Mouse (Mus musculus) intestine, embryonic 16.5 days (tissue): ENCODE results near the gene Rec114. TPM values are rescaled to one million over a fixed set of nuclear protein-coding genes. Genes with fewer than 3 reads are reported as not detected.

ENCODE experiments used
- ATAC-seq: fragments of 200-750 bp; cut with Nextera tagmentation; 2 replicates; pipeline ENCODE4 v1.8.0; 2017; ENCODE audit warnings: moderate TSS enrichment, moderate library complexity
- H3K27ac ChIP-seq: fragments of 300-500 bp; sonication (generic); 2 replicates; pipeline ENCODE4 v1.5.1; 2014; ENCODE audit warnings: mild to moderate bottlenecking, low read length
- H3K27me3 ChIP-seq: fragments of 300-500 bp; sonication (generic); replicated peaks from 2 replicates; pipeline ENCODE4 v1.6.1; 2014; ENCODE audit warnings: low read length, control low read depth, mixed read lengths; ENCODE audit not compliant: control insufficient read depth, insufficient read depth
- H3K36me3 ChIP-seq: fragments of 300-500 bp; sonication (generic); 2 replicates; pipeline ENCODE4 v1.6.1; 2014; ENCODE audit warnings: low read length, control low read depth; ENCODE audit not compliant: control insufficient read depth, insufficient read depth
- H3K4me1 ChIP-seq: fragments of 300-500 bp; sonication (generic); 2 replicates; pipeline ENCODE4 v1.6.1; 2014; ENCODE audit warnings: low read length, control low read depth, mixed read lengths; ENCODE audit not compliant: control insufficient read depth, insufficient read depth
- H3K4me2 ChIP-seq: fragments of 300-500 bp; sonication (generic); 2 replicates; pipeline ENCODE4 v1.6.1; 2014; ENCODE audit warnings: low read depth, low read length, control low read depth
- H3K4me3 ChIP-seq: fragments of 300-500 bp; sonication (generic); 2 replicates; pipeline ENCODE4 v1.5.1; 2014; ENCODE audit warnings: mild to moderate bottlenecking, low read length
- H3K9ac ChIP-seq: fragments of 300-500 bp; sonication (generic); 2 replicates; pipeline ENCODE4 v1.6.1; 2014; ENCODE audit warnings: low read depth, low read length
- H3K9me3 ChIP-seq: fragments of 300-500 bp; sonication (generic); 2 replicates; pipeline ENCODE4 v1.6.1; 2016; ENCODE audit warnings: low read length, control low read depth; ENCODE audit not compliant: control insufficient read depth
- WGBS: fragments of 180-500 bp; shearing (Covaris S2); extraction: QIAGEN DNeasy Blood & Tissue Kit; methylation state at CpG from one replicate; pipeline ENCODE4 v1.1.7; 2014; 5-methylcytosine and 5-hydroxymethylcytosine counted together
- polyA plus RNA-seq: library from polyadenylated mRNA; unstranded; fragments of >200 nt; fragmentation: Nextera tagmentation; extraction: Ambion mirVana; gene quantifications from 2 replicates; pipeline ENCODE4 v1.2.1, GENCODE M21; 2015

The Rec114 gene
- polyA plus RNA-seq, 1 experiment from 2014 or later = 1.4 TPM

GRCm38 (mm10) chr9:58649265-58649626 is 94.5 kb downstream of the Rec114 start:
- Histone ChIP-seq H3K4me2 (no peak overlapping the region), H3K9me3 (no peaks in the 10 kb centered on the region), H3K4me3 (no peak overlapping the region), H3K27ac (no peak overlapping the region), H3K4me1 (no peaks in the 10 kb centered on the region), H3K27me3 (no peaks in the 10 kb centered on the region), H3K9ac (no peak overlapping the region), H3K36me3 (no peaks in the 10 kb centered on the region)
- 71% methylated on average over 4 of the region's 4 CpGs for WGBS
- no peak for ATAC-seq

GRCm38 (mm10) chr9:58648406-58649264 is 95.1 kb downstream of the Rec114 start:
- no peak overlapping the region for H3K4me3 ChIP-seq
- ATAC-seq = no peak
- WGBS = 77% methylated on average over 6 of the region's 6 CpGs
- no peaks in the 10 kb centered on the region for H3K4me1 ChIP-seq
- H3K27ac ChIP-seq = no peak overlapping the region
- no peaks in the 10 kb centered on the region for H3K27me3 ChIP-seq
- no peak overlapping the region for H3K9ac ChIP-seq
- H3K36me3 ChIP-seq = no peaks in the 10 kb centered on the region
- no peak overlapping the region for H3K4me2 ChIP-seq
- no peaks in the 10 kb centered on the region for H3K9me3 ChIP-seq

GRCm38 (mm10) chr9:58630441-58630840 is 113.3 kb downstream of the Rec114 start:
- no peak overlapping the region for H3K9ac ChIP-seq
- no peaks in the 10 kb centered on the region for H3K27me3 ChIP-seq
- 0 out of 2 replicates have a peak, but pooled peaks cover 2% of the 10 kb centered on the region for H3K36me3 ChIP-seq
- no peaks in the 10 kb centered on the region for H3K4me1 ChIP-seq
- no peaks in the 10 kb centered on the region for H3K9me3 ChIP-seq
- H3K4me3 ChIP-seq = no peak overlapping the region
- no peak for ATAC-seq
- 76% methylated on average over 2 of the region's 2 CpGs for WGBS
- no peak overlapping the region for H3K27ac ChIP-seq
- H3K4me2 ChIP-seq = no peak overlapping the region

GRCm38 (mm10) chr9:58627197-58627596 is 116.6 kb downstream of the Rec114 start:
- Histone ChIP-seq H3K36me3 (0 out of 2 replicates have a peak, but pooled peaks cover 2% of the 10 kb centered on the region), H3K4me2 (no peak overlapping the region), H3K9me3 (no peaks in the 10 kb centered on the region), H3K27ac (no peak overlapping the region), H3K27me3 (no peaks in the 10 kb centered on the region), H3K9ac (no peak overlapping the region), H3K4me3 (no peak overlapping the region), H3K4me1 (no peaks in the 10 kb centered on the region; the same call in 1 of the 2 replicates)
- no peak for ATAC-seq
- WGBS = 61% methylated on average over 2 of the region's 2 CpGs

- no peak overlapping the region for H3K4me3 ChIP-seq
- H3K27me3 ChIP-seq = no peaks in the 10 kb centered on the region
- 0 out of 2 replicates have a peak, but pooled peaks cover 2% of the 10 kb centered on the region for H3K36me3 ChIP-seq
- no peaks in the 10 kb centered on the region; the same call in 1 of the 2 replicates for H3K4me1 ChIP-seq
- peak overlapping the region; percentile 27; the same call in 1 of the 2 replicates for H3K27ac ChIP-seq
- WGBS = 72% methylated on average over 1 of the region's 1 CpGs
- no peaks in the 10 kb centered on the region for H3K9me3 ChIP-seq
- H3K9ac ChIP-seq = no peak overlapping the region
- H3K4me2 ChIP-seq = no peak overlapping the region
- ATAC-seq = no peak
These were observed 120.8 kb downstream of the Rec114 start for GRCm38 (mm10) chr9:58623009-58623408.

- no peak overlapping the region for H3K9ac ChIP-seq
- H3K27me3 ChIP-seq = no peaks in the 10 kb centered on the region
- no peak overlapping the region for H3K4me2 ChIP-seq
- no peaks in the 10 kb centered on the region for H3K36me3 ChIP-seq
- ATAC-seq = no peak
- WGBS = 80% methylated on average over 3 of the region's 3 CpGs
- H3K4me1 ChIP-seq = peaks cover 3% of the 10 kb centered on the region; the same call in 1 of the 2 replicates
- H3K27ac ChIP-seq = no peak overlapping the region
- H3K4me3 ChIP-seq = no peak overlapping the region
- no peaks in the 10 kb centered on the region for H3K9me3 ChIP-seq
These were observed 128.5 kb downstream of the Rec114 start for GRCm38 (mm10) chr9:58615064-58615938.

GRCm38 (mm10) chr9:58613790-58614189 is 130.0 kb downstream of the Rec114 start:
- no peak overlapping the region for H3K27ac ChIP-seq
- peaks cover 3% of the 10 kb centered on the region; the same call in 1 of the 2 replicates for H3K4me1 ChIP-seq
- no peaks in the 10 kb centered on the region for H3K36me3 ChIP-seq
- no peak overlapping the region for H3K4me3 ChIP-seq
- ATAC-seq = no peak
- no peak overlapping the region for H3K9ac ChIP-seq
- H3K4me2 ChIP-seq = no peak overlapping the region
- WGBS = 75% methylated on average over 1 of the region's 1 CpGs
- no peaks in the 10 kb centered on the region for H3K9me3 ChIP-seq
- no peaks in the 10 kb centered on the region for H3K27me3 ChIP-seq
